Mouse (Mus musculus): ENCODE measurements at regions not wholly inside any gene's neighbourhood (a gene's known extent, or its start where the extent isn't known, plus 50 kb on each side); places are given as distances from the start of the nearest gene placed in this dataset.

- no peak for DNase-seq (ENCODE audit: extremely low spot score in 1 of 2, low spot score in 1 of 2)
Measured at GRCm38 (mm10) chr2:128387851-128388471, 203.0 kb upstream of the Spdye4c start.

- no peak for DNase-seq (ENCODE audit: extremely low spot score in 1 of 2, low spot score in 1 of 2)
Measured at GRCm38 (mm10) chr2:128388883-128389470, 202.0 kb upstream of the Spdye4c start.

- no peak for DNase-seq (ENCODE audit: extremely low spot score in 1 of 2, low spot score in 1 of 2)
Measured at GRCm38 (mm10) chr2:128392344-128392743, 198.7 kb upstream of the Spdye4c start.

GRCm38 (mm10) chr2:128393401-128393800 is 197.6 kb upstream of the Spdye4c start:
- DNase-seq (ENCODE audit: extremely low spot score in 1 of 2, low spot score in 1 of 2), result no peak

- DNase-seq (ENCODE audit: extremely low spot score in 1 of 2, low spot score in 1 of 2), result no peak
Measured at GRCm38 (mm10) chr2:128393921-128394320, 197.1 kb upstream of the Spdye4c start.

DNA sequence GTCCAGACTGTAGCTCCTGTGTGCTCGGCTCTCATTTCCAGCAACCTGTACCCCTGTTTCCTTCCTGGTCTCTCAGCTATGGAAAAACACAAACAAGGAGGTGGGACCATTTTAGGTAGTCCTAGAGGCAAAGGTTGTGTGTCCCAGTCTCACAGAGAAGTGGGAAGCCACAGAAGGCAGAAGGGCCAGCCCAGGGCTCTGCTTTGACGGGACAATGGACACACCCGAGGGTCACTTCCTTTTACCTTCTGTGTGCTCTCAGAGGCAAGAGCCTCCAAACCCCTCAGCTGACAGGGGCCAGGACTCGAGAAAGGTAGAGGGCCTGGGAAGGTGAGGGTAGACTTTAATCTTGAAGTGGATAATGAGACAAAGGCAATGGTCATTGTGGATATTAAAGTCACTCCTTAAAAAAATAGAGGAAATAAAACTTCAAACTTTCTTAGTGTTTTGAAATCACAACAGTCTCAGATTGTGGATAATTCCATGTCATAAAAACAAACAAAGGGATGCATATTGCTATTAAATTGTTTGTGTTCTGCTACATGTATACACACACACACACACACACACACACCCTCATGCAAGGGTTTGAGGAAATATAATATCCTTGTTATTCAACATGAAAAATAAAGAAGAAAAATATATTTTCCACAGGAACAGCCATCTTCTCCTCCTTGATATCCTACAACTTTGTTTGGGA is 195.6 kb upstream of the Spdye4c start:
- no peak for DNase-seq (ENCODE audit: extremely low spot score in 1 of 2, low spot score in 1 of 2)

DNA sequence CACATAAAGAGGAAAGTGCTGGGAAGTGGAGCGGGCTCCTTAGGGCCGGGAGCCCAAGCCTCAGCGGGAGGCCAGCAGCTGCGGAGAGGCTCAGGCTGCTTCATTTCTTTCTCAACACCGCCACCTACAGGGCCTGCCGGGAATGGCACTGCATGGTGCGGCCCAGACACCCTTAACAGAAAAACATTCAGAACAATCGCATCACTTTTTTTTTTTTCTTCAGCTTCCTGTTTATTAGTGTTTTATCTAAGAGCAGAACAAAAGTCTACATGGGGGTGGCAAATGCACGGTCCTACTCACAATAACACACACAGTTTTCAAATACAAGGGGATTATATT is 195.0 kb upstream of the Spdye4c start:
- DNase-seq (ENCODE audit: extremely low spot score in 1 of 2, low spot score in 1 of 2), result peak; percentile 76 to 98

GRCm38 (mm10) chr2:128401359-128401758 is 189.7 kb upstream of the Spdye4c start:
- no peak for DNase-seq (ENCODE audit: extremely low spot score in 1 of 2, low spot score in 1 of 2)

- DNase-seq (ENCODE audit: extremely low spot score in 1 of 2, low spot score in 1 of 2), result no peak
Measured at GRCm38 (mm10) chr2:128403143-128403935, 187.7 kb upstream of the Spdye4c start.

DNA sequence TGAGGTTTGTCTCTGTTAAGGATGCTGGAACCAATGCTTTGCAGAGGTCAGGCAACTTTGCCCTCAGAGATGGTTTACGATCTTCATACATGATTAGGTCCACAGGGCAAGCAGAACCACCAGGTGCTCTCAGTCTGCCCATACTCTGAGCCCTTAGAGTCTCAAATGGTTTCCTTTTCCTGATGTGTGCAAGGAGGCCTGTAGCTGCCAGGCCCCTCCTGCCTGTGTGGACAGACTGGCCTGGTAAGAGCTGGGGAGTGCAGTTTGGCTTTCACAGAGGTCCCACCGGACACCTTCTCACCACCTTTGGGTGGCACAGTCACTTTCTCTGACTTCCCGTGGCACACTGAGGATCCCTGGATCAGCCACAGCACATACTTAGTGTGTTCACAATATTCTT is 186.6 kb upstream of the Spdye4c start:
- DNase-seq (ENCODE audit: extremely low spot score in 1 of 2, low spot score in 1 of 2), result no peak

DNA sequence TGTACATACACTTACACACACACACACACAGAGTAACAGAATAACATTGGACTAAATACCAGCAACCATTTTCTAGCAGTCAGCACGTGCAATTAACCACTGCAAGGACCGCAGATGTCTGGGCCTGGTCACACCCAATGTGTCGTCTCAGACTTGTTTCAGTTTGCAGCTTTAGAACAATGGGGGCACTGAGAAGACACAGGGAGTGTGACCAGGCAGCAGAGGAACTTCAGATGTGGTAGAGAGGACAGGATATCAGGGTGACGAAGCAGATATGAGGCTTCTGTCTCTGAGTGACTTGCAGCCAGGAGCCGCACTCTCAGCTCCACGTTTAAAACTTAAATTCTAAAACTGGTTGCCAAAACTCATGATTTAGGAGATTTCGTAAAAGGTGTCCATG is 183.9 kb upstream of the Spdye4c start:
- no peak for DNase-seq (ENCODE audit: extremely low spot score in 1 of 2, low spot score in 1 of 2)

- DNase-seq (ENCODE audit: extremely low spot score in 1 of 2, low spot score in 1 of 2), result no peak
Measured at GRCm38 (mm10) chr2:128408718-128409117, 182.3 kb upstream of the Spdye4c start.

DNA sequence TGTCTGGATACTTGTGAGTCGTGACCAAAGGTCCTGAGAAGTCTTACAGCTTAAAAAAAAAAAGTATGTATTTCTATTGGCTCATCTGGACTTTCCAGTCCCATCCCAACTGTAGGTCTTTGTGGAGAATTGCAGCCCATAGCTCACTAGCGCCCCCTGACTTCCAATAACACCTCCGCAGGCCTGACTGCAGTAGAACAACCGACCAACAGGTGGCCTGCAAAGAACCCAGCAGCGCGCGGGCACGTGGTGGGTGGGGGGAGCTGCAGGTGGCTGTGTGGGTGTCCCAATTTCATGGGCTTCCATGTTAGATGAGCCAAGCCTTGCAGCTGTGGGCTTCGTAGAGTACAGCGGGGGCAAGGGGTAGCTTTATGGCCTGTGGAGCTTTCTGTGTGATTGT is 178.7 kb upstream of the Spdye4c start:
- peak; percentile 19 to 62 for DNase-seq (ENCODE audit: extremely low spot score in 1 of 2, low spot score in 1 of 2)

DNA sequence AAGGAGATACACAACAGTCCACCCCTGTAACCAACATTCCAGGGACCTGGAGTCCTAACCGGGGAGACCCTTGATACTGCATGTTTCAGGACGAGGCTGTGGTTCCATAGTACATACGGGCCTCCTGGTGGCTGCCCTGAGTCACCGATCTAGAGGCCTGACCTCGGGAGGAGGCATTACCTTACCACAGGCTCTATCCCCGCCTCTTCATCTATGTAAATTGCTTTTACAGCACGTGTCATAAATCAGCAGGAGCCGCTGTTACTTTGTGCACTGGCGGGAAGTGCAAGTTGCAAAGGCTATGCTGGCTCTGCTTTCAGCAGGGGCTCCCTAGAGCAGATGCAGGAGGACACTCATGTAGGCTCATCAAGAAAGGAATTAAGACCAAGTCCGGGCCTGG is 178.0 kb upstream of the Spdye4c start:
- DNase-seq (ENCODE audit: extremely low spot score in 1 of 2, low spot score in 1 of 2), result no peak

- no peak for DNase-seq (ENCODE audit: extremely low spot score in 1 of 2, low spot score in 1 of 2)
Measured at GRCm38 (mm10) chr2:128414588-128415240, 176.3 kb upstream of the Spdye4c start.

DNA sequence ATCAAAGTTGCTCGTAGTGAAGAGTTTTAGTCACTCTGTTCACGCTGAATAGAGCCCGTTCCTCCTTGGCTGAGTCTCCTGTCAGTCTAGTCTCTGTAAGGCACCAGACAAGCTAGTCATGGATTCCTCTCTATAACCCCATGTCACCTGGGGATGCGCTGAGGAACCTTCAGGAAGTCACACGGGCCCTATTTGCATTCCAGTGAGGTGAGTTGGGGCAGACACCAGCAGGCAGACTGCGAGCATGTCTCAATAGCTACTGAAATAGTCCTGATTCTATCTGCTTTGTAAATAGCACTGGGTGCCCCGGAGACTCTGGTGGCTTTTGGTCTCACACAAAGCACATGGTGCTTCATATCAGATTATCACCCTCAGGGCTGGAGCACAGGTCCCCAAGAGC is 174.6 kb upstream of the Spdye4c start:
- no peak for DNase-seq (ENCODE audit: extremely low spot score in 1 of 2, low spot score in 1 of 2)

DNA sequence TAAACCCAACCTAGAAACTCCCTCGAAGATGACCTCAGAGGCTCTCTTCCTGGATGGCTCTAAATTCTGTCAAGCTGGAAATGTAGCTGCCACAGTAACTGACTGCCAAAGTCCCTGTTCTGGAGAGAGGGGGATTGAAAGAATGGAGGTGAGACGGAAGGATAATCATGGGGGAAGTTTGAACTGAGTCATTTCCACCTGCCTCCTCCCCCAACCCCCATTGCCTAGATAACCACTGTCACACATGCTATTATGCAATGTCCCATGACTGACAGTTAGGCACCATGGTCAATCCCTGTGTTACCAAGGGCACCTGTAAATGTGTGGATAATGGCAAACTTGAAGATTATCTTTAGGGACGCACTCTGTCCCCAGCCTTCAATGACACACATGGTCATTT is 172.0 kb upstream of the Spdye4c start:
- no peak for DNase-seq (ENCODE audit: extremely low spot score in 1 of 2, low spot score in 1 of 2)

- DNase-seq (ENCODE audit: extremely low spot score in 1 of 2, low spot score in 1 of 2), result no peak
Measured at GRCm38 (mm10) chr2:128420406-128420805, 170.6 kb upstream of the Spdye4c start.

DNA sequence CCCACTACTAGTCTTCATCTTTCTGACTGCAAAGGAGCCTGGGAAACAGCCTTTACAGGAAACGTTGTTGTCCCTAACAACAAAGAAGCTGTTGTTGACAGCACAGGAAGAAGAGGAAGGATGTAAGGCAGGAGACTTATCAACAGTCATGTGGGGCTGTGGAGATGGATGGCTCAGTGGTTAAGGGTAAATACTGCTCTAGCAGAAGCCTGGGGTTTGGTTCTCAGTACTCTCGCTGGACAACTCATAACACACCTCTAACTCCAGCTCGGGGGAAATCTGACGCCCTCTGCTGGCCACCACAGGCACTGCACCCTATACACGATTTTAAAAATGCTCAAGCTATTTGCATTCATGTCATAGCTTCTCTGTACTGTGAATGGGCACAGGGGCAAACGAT is 168.3 kb upstream of the Spdye4c start:
- DNase-seq (ENCODE audit: extremely low spot score in 1 of 2, low spot score in 1 of 2), result no peak

DNA sequence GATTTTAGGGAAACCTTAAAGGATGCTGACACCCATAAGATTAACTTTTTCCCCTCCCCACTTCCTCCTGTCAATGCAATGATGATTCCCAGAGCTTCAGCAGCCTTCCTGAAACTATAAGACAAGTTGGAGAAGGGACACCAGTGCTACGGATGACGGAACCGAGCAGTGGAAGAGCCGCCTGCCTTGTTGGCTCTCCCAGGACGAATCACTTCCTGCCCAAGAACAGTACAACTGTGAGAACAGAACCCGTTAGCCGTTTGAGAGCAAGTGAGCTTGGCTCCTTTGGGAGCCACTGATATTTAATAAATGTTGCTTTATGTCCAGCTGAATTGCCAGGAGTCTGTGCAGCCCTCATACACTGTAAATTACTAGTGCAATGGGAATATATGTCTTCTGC is 166.8 kb upstream of the Spdye4c start:
- DNase-seq (ENCODE audit: extremely low spot score in 1 of 2, low spot score in 1 of 2), result no peak
